Comparison of ENCODE assay signal across 21 mouse cellular contexts in genomic region chr4:75779492-75779891, GRCm38 (mm10).
A peak's percentile ranks its signal among the peaks of the same experiment; 100 is the strongest.
DNase-seq lines count a peak whose midpoint lies in the region; ATAC-seq and TF ChIP-seq lines count a peak whose summit lies in the region.
"Had no signal": no experiment of that assay in that cellular context is flagged by ENCODE, and none has a peak within 500 bp of the region (broad histone marks: within the 10 kb centered on the region; RNA-seq: fewer than 3 reads in every experiment).

No protein-coding gene starts in this region.

- H3K27ac ChIP-seq in liver, embryonic 12.5 days = no peak overlapping the region
- no peak overlapping the region for H3K27ac ChIP-seq in midbrain, embryonic 15.5 days
- H3K27ac ChIP-seq: embryonic facial prominence, embryonic 10.5 days; embryonic facial prominence, embryonic 15.5 days; forebrain, embryonic 12.5 days; heart, embryonic 13.5 days; kidney, embryonic 15.5 days; midbrain, embryonic 13.5 days had no signal

- H3K36me3 ChIP-seq in G1E (replicated peaks) = no peaks in the 10 kb centered on the region
- no peaks in the 10 kb centered on the region for H3K36me3 ChIP-seq in liver, embryonic 12.5 days
- no peaks in the 10 kb centered on the region for H3K36me3 ChIP-seq in midbrain, embryonic 15.5 days (replicated peaks)
- H3K36me3 ChIP-seq: embryonic facial prominence, embryonic 10.5 days; embryonic facial prominence, embryonic 15.5 days; forebrain, embryonic 12.5 days; heart, embryonic 13.5 days; kidney, embryonic 15.5 days; midbrain, embryonic 13.5 days had no signal

- H3K9me3 ChIP-seq in G1E (replicated peaks) = no peaks in the 10 kb centered on the region
- H3K9me3 ChIP-seq in liver, embryonic 12.5 days (replicated peaks) = no peaks in the 10 kb centered on the region
- H3K9me3 ChIP-seq in midbrain, embryonic 15.5 days = no peaks in the 10 kb centered on the region
- H3K9me3 ChIP-seq: embryonic facial prominence, embryonic 10.5 days; embryonic facial prominence, embryonic 15.5 days; forebrain, embryonic 12.5 days; heart, embryonic 13.5 days; kidney, embryonic 15.5 days; midbrain, embryonic 13.5 days had no signal

- no peak overlapping the region for H3K9ac ChIP-seq in liver, embryonic 12.5 days
- no peak overlapping the region for H3K9ac ChIP-seq in midbrain, embryonic 15.5 days
- H3K9ac ChIP-seq: embryonic facial prominence, embryonic 15.5 days; forebrain, embryonic 12.5 days; forebrain, postnatal 0 days; heart, embryonic 13.5 days; kidney, embryonic 15.5 days; midbrain, embryonic 13.5 days had no signal

- peak; percentile 86 for ATAC-seq in G1E (ENCODE audit: extremely low read depth, insufficient number of reproducible peaks, low FRiP score, poor library complexity, severe bottlenecking)
- peak; percentile 47; the same call in 1 of the 2 replicates for ATAC-seq in liver, embryonic 12.5 days
- peak; percentile 95 for ATAC-seq in megakaryocyte progenitor cell, adult 5-6 weeks (replicated peaks; ENCODE audit: poor library complexity)
- no peak for ATAC-seq in CD4-positive, CD25-positive, alpha-beta regulatory T cell, adult 4 months
- ATAC-seq in midbrain, embryonic 15.5 days (replicated peaks) = no peak
- ATAC-seq: forebrain, postnatal 0 days; hindbrain, embryonic 16.5 days; midbrain, embryonic 13.5 days had no signal

- no peak for TF ChIP-seq CTCF in G1E (IDR thresholded peaks at IDR 0.05; ENCODE audit: low read depth, low read length)

- H3K4me1 ChIP-seq in G1E (ENCODE audit: insufficient read depth, low read depth, low read length) = peaks cover 10% of the 10 kb centered on the region
- H3K4me1 ChIP-seq in liver, embryonic 12.5 days = no peaks in the 10 kb centered on the region
- no peaks in the 10 kb centered on the region for H3K4me1 ChIP-seq in midbrain, embryonic 15.5 days
- H3K4me1 ChIP-seq: embryonic facial prominence, embryonic 10.5 days; embryonic facial prominence, embryonic 15.5 days; forebrain, embryonic 12.5 days; heart, embryonic 13.5 days; kidney, embryonic 15.5 days; midbrain, embryonic 13.5 days had no signal

- DNase-seq in 416B (ENCODE audit: low read depth) (peak; percentile 1), G1E (ENCODE audit: low spot score) (peak; percentile 2)
- DNase-seq: adrenal gland, postnatal 25 days; cerebellum, adult 18-20 months; cerebellum, postnatal 10 days; forebrain, postnatal 0 days; heart, postnatal 10 days; kidney, adult 18-20 months; kidney, postnatal 25 days; thymus, postnatal 25 days had no signal

- H3K4me2 ChIP-seq in liver, embryonic 12.5 days = no peak overlapping the region
- no peak overlapping the region for H3K4me2 ChIP-seq in midbrain, embryonic 15.5 days
- H3K4me2 ChIP-seq: embryonic facial prominence, embryonic 15.5 days; forebrain, embryonic 12.5 days; heart, embryonic 13.5 days; kidney, embryonic 15.5 days; midbrain, embryonic 13.5 days had no signal

- 32% methylated on average over 1 of the region's 1 CpGs for WGBS in liver, embryonic 12.5 days (ENCODE audit: insufficient replicate concordance)
- 95% methylated on average over 1 of the region's 1 CpGs for WGBS in midbrain, embryonic 15.5 days

- no peaks in the 10 kb centered on the region for H3K27me3 ChIP-seq in G1E (ENCODE audit: insufficient read depth, low read length)
- no peaks in the 10 kb centered on the region for H3K27me3 ChIP-seq in liver, embryonic 12.5 days (replicated peaks)
- H3K27me3 ChIP-seq in midbrain, embryonic 15.5 days (replicated peaks) = no peaks in the 10 kb centered on the region
- H3K27me3 ChIP-seq: embryonic facial prominence, embryonic 15.5 days; forebrain, embryonic 12.5 days; heart, embryonic 13.5 days; kidney, embryonic 15.5 days; midbrain, embryonic 13.5 days had no signal

- no peak overlapping the region for H3K4me3 ChIP-seq in G1E (ENCODE audit: low read depth, low read length)
- H3K4me3 ChIP-seq in liver, embryonic 12.5 days = no peak overlapping the region
- no peak overlapping the region for H3K4me3 ChIP-seq in midbrain, embryonic 15.5 days
- H3K4me3 ChIP-seq: embryonic facial prominence, embryonic 10.5 days; embryonic facial prominence, embryonic 15.5 days; forebrain, embryonic 12.5 days; heart, embryonic 13.5 days; kidney, embryonic 15.5 days; midbrain, embryonic 13.5 days had no signal

Comparison
In these comparisons a context has a peak if more than half of its experiments do, and no peak if none do; other contexts are left out.
1. ATAC-seq: peak in G1E (single experiment), liver, embryonic 12.5 days (single experiment) and megakaryocyte progenitor cell, adult 5-6 weeks (single experiment); none in CD4-positive, CD25-positive, alpha-beta regulatory T cell, adult 4 months (single experiment) and midbrain, embryonic 15.5 days (single experiment).